Mouse (Mus musculus) intestine, postnatal 0 days (tissue): Measurements from ENCODE around the gene Eng. TPM values are rescaled to one million over a fixed set of nuclear protein-coding genes. Genes with fewer than 3 reads are reported as not detected.

Experiments used
- ATAC-seq: fragments of 200-750 bp; cut with Nextera tagmentation; 2 replicates; pipeline ENCODE4 v1.8.0; 2017; ENCODE audit warnings: mild to moderate bottlenecking, moderate TSS enrichment, moderate library complexity
- H3K27ac ChIP-seq: fragments of 300-500 bp; sonication (generic); 2 replicates; pipeline ENCODE4 v1.5.1; 2014; ENCODE audit warnings: mild to moderate bottlenecking, low read depth, low read length, moderate library complexity
- H3K27me3 ChIP-seq: fragments of 300-500 bp; sonication (generic); replicated peaks from 2 replicates; pipeline ENCODE4 v1.6.1; 2014; ENCODE audit warnings: low read length, mixed read lengths; ENCODE audit not compliant: control insufficient read depth, insufficient read depth
- H3K36me3 ChIP-seq: fragments of 300-500 bp; sonication (generic); 2 replicates; pipeline ENCODE4 v1.6.1; 2014; ENCODE audit warnings: mild to moderate bottlenecking, moderate library complexity; ENCODE audit not compliant: control insufficient read depth, insufficient read depth
- H3K4me1 ChIP-seq: fragments of 300-500 bp; sonication (generic); replicated peaks from 2 replicates; pipeline ENCODE4 v1.6.1; 2014; ENCODE audit warnings: antibody characterized with exemption, low read length, mixed read lengths; ENCODE audit not compliant: control insufficient read depth, insufficient read depth
- H3K4me2 ChIP-seq: fragments of 300-500 bp; sonication (generic); replicated peaks from 2 replicates; pipeline ENCODE4 v1.6.1; 2014; ENCODE audit warnings: low read depth, mild to moderate bottlenecking, moderate library complexity
- H3K4me3 ChIP-seq: fragments of 300-500 bp; sonication (generic); 2 replicates; pipeline ENCODE4 v1.5.1; 2014; ENCODE audit warnings: low read depth, low read length
- H3K9ac ChIP-seq: fragments of 300-500 bp; sonication (generic); 2 replicates; pipeline ENCODE4 v1.6.1; 2014; ENCODE audit warnings: mild to moderate bottlenecking, low read depth, low read length
- H3K9me3 ChIP-seq: fragments of 300-500 bp; sonication (generic); 2 replicates; pipeline ENCODE4 v1.6.1; 2016; ENCODE audit warnings: mixed run types; ENCODE audit not compliant: control insufficient read depth
- CTCF ChIP-seq: sonication (generic); IDR thresholded peaks from 2 replicates; pipeline ENCODE4 v1.5.1; 2016; ENCODE audit warnings: low read depth, mild to moderate bottlenecking, control low read depth, antibody characterized with exemption, moderate library complexity
- WGBS: fragments of 180-500 bp; shearing (Covaris S2); extraction: QIAGEN DNeasy Blood & Tissue Kit; methylation state at CpG from one replicate; pipeline ENCODE4 v1.1.7; 2014; 5-methylcytosine and 5-hydroxymethylcytosine counted together
- polyA plus RNA-seq: library from polyadenylated mRNA; unstranded; fragments of >200 nt; fragmentation: Nextera tagmentation; extraction: Ambion mirVana; gene quantifications from 2 replicates; pipeline ENCODE4 v1.2.1, GENCODE M21; 2015

Eng gene
- polyA plus RNA-seq, 1 experiment from 2014 or later = 32.2 TPM

- H3K4me3 ChIP-seq = no peak overlapping the region
- WGBS = 48% methylated on average over 1 of the region's 1 CpGs
Observed at GRCm38 (mm10) chr2:32639632-32640031, 6.8 kb upstream of the Eng start.

DNA sequence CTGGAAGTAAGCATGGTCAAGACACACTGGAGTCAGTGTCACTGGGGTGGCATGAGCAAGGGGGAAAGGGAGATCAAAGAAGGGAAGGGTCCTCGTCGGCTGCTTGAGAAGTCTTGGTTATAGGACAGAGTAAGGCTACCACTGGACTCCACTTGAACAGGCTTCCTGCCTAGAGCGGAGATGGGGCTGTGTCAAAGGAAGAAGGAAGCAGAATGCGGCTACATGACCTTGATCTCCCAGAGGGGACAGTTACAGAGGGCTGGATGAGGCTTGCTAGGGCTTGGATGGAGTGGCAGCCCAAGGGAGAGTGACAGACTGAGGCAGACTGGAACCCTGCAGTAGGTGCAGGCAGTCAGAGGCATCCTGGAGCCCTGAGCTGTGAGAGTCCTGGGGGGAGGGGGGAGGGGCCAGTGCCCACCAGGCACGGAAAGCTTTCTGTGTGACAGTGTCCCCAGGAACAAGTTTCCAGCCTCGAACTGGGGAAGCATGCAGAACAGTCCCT, 5.8 kb upstream of the Eng start:
- 62% methylated on average over 6 of the region's 6 CpGs for whole genome bisulfite sequencing
- ATAC-seq = no peak

More at GRCm38 (mm10) chr2:32639632-32640031, 6.8 kb upstream of the Eng start:
- 0 out of 2 replicates have a peak, but pooled peaks cover 2% of the 10 kb centered on the region for H3K4me1 ChIP-seq
- H3K36me3 ChIP-seq = no peaks in the 10 kb centered on the region
- H3K27ac ChIP-seq = no peak overlapping the region
- TF ChIP-seq CTCF = 0 out of 2 replicates have a peak, but pooled peaks have one; percentile 8
- no peak overlapping the region for H3K4me2 ChIP-seq
- H3K27me3 ChIP-seq = no peaks in the 10 kb centered on the region
- ATAC-seq = no peak
- no peaks in the 10 kb centered on the region for H3K9me3 ChIP-seq
- H3K9ac ChIP-seq = no peak overlapping the region

DNA sequence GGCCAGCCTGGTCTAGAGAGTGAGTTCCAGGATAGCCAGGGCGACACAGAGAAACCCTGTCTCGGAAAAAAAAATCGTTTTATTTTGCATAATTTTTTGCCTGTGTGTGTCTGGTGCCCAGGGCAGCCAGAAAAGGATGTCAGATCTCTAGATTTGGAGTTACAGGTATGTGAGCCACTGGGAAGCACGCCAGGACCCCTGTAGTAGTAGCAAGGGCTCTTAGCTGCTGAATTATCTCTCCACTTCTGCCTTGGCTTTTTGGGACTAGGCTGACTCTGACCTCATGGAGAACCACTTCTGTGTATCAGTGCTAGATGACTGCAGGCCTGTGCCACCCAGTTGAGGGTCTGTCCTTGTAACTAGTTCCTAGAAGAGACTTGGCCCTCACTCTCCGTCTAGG, 4.6 kb upstream of the Eng start:
- Histone ChIP-seq H3K4me3 (no peak overlapping the region), H3K27me3 (no peaks in the 10 kb centered on the region), H3K9ac (no peak overlapping the region), H3K27ac (no peak overlapping the region), H3K36me3 (no peaks in the 10 kb centered on the region), H3K4me2 (no peak overlapping the region), H3K9me3 (no peaks in the 10 kb centered on the region), H3K4me1 (0 out of 2 replicates have a peak, but pooled peaks cover 2% of the 10 kb centered on the region)
- no peak for ATAC-seq
- TF ChIP-seq CTCF = no peak
- WGBS = 92% methylated on average over 5 of the region's 5 CpGs

More for the DNA sequence above, 5.8 kb upstream of the Eng start:
- Histone ChIP-seq H3K9me3 (no peaks in the 10 kb centered on the region), H3K4me1 (0 out of 2 replicates have a peak, but pooled peaks cover 2% of the 10 kb centered on the region), H3K4me2 (no peak overlapping the region), H3K27ac (no peak overlapping the region), H3K36me3 (no peaks in the 10 kb centered on the region), H3K4me3 (no peak overlapping the region), H3K9ac (no peak overlapping the region), H3K27me3 (no peaks in the 10 kb centered on the region)
- TF ChIP-seq CTCF = no peak

DNA sequence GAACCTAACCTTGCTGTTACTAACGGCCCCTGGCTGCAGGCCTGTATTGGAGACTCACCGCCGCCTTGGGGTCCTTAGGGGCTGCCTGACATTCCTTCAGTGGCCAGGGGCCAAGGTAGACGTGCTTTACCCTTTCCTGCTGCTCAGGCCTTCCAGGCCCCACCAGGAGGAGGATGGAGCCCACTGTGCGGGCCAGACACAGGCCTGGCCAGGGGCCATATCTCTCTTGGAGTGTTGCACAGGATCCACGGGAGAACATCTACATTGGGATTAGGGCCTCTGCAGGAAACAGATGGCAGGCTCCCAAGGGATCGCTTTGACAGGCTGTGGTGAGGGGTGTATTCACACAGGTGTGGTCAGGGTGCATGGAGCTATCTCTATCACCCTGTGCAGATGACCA, 3.6 kb upstream of the Eng start:
- TF ChIP-seq CTCF = no peak
- no peaks in the 10 kb centered on the region for H3K4me1 ChIP-seq
- no peaks in the 10 kb centered on the region for H3K36me3 ChIP-seq
- no peak overlapping the region for H3K27ac ChIP-seq
- 71% methylated on average over 7 of the region's 7 CpGs for WGBS
- no peaks in the 10 kb centered on the region for H3K9me3 ChIP-seq
- no peak overlapping the region for H3K4me3 ChIP-seq
- no peak overlapping the region for H3K4me2 ChIP-seq
- no peak overlapping the region for H3K9ac ChIP-seq
- no peak for ATAC-seq
- no peaks in the 10 kb centered on the region for H3K27me3 ChIP-seq

- H3K4me1 ChIP-seq = no peaks in the 10 kb centered on the region
- no peak overlapping the region for H3K27ac ChIP-seq
- H3K9ac ChIP-seq = no peak overlapping the region
- no peaks in the 10 kb centered on the region for H3K9me3 ChIP-seq
- no peak overlapping the region for H3K4me2 ChIP-seq
- H3K27me3 ChIP-seq = no peaks in the 10 kb centered on the region
- 57% methylated on average over 9 of the region's 9 CpGs for WGBS
- no peak for ATAC-seq
- H3K4me3 ChIP-seq = no peak overlapping the region
- TF ChIP-seq CTCF = no peak
- H3K36me3 ChIP-seq = no peaks in the 10 kb centered on the region
Observed at GRCm38 (mm10) chr2:32644083-32644482, 2.3 kb upstream of the Eng start.

DNA sequence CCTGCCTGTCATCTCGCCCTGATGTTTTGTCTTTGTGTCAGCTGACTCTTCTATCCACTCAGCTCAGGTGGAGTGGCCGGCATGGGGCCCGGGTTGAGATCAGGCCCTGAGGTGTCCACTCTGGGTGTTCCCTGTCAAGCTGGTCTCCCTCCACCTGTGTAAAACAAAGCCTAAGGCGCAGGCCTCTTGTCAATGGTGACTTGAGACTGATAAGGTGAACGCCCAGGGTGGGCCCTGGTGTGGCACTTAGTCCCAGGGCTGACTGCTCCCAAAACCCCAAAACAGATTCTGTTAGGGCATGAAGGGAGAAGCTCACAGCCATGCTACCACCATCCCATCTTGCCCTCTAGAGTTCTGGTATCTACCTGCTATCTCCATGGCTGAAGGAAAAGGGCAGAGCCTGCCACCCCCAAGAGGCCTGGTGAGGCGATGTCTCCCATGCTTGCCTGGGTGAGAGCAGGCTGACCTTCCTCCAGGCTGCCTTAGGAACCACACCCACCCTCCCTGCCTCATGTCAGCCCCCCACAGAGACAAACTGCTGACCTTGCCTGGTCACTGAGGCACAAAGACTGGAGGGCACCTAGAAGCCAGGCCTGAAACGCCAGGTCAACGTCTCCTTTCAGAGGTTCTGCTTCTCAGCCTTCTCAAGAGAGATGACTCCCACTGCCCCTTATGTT, 1.5 kb upstream of the Eng start:
- Histone ChIP-seq H3K4me1 (no peaks in the 10 kb centered on the region), H3K9me3 (no peaks in the 10 kb centered on the region), H3K27ac (no peak overlapping the region), H3K36me3 (no peaks in the 10 kb centered on the region), H3K4me3 (no peak overlapping the region), H3K9ac (no peak overlapping the region), H3K4me2 (no peak overlapping the region), H3K27me3 (no peaks in the 10 kb centered on the region)
- WGBS = 69% methylated on average over 8 of the region's 8 CpGs
- ATAC-seq = no peak
- TF ChIP-seq CTCF = no peak
